Mouse (Mus musculus): ENCODE results near the gene Cog5. TPM values are rescaled to one million over a fixed set of nuclear protein-coding genes. Genes with fewer than 3 reads are reported as not detected.

Gene Cog5
- polyA plus RNA-seq, 1 experiment from 2014 or later = 27.3 TPM

DNA sequence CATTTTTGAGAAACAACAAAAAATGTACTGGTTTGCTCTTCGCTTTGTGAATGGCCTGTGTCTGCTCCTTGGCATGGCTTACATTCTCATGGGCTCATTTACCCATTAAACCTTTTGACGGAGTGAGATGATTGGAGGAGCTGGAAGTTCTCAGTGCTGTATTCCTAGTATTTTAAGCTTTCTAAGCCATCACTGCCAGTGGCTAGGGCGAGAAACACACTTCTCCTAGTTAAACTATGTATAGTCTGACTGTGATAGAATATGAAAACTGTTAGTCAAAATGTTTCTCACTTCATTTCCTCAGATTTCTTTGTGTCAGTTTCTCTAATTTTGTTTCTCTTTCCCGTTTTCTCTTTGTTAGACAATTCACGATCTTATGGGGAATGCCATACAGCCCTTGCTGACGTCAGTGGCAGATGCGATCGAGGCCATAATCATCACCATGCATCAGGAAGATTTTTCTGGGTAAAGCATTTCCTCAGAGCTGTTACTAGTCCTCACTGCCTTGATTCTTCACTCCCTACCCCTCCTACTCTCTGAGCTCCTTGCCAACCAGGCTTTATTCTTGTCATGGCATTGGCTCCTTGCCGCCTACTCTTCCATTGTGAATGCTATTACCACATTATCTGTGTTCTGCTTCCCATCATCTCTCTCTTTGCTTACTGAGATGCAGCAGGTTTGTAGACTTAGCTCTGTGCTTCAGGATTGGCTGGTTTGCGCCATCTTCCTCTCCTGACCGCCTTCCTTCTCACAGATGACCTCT is 231.4 kb downstream of the Cog5 start:
- H3K4me1 ChIP-seq (ENCODE audit: control insufficient read depth, insufficient read depth, low read length) = peaks cover 5% of the 10 kb centered on the region; the same call in 1 of the 2 replicates
- H3K27ac ChIP-seq (ENCODE audit: low read length) = no peak overlapping the region
- H3K4me3 ChIP-seq (ENCODE audit: low read depth, low read length) = no peak overlapping the region
- no peak overlapping the region for H3K4me2 ChIP-seq (ENCODE audit: low read length)
- ATAC-seq = no peak
- 96% methylated on average over 11 of the region's 11 CpGs for WGBS
- no peak overlapping the region for H3K9ac ChIP-seq (ENCODE audit: low read depth, low read length)
- 0 out of 2 replicates have a peak, but pooled peaks cover 3% of the 10 kb centered on the region for H3K36me3 ChIP-seq (ENCODE audit: control insufficient read depth, insufficient read depth, low read length)
- no peaks in the 10 kb centered on the region for H3K9me3 ChIP-seq (replicated peaks; ENCODE audit: control insufficient read depth, low read length, poor library complexity, severe bottlenecking)
- H3K27me3 ChIP-seq (ENCODE audit: control insufficient read depth, insufficient read depth, low read depth, low read length) = no peaks in the 10 kb centered on the region

DNA sequence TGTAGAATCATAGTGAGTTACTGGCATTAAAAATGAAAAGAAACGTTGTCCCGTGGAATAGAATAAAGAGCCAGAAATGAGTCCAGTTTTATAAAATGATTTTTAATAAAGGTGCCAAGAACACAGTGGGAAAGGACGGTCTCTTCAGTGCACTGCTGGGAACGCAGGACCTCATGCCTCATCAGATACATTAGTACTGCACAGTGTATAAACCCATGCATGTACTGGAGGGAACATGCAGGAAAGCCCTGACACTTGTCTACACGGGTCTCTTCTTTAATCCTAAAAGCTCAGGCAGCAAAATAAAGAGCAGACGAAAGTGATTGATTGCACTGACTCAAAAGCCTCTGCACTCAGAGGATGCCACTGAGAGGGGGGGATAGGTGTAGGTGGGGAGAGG is 236.0 kb downstream of the Cog5 start:
- Histone ChIP-seq H3K27ac (ENCODE audit: low read length) (no peak overlapping the region), H3K9me3 (replicated peaks; ENCODE audit: control insufficient read depth, low read length, poor library complexity, severe bottlenecking) (no peaks in the 10 kb centered on the region), H3K4me2 (ENCODE audit: low read length) (no peak overlapping the region), H3K4me1 (ENCODE audit: control insufficient read depth, insufficient read depth, low read length) (peaks cover 14% of the 10 kb centered on the region), H3K36me3 (ENCODE audit: control insufficient read depth, insufficient read depth, low read length) (0 out of 2 replicates have a peak, but pooled peaks cover 3% of the 10 kb centered on the region), H3K27me3 (ENCODE audit: control insufficient read depth, insufficient read depth, low read depth, low read length) (no peaks in the 10 kb centered on the region), H3K9ac (ENCODE audit: low read depth, low read length) (no peak overlapping the region), H3K4me3 (ENCODE audit: low read depth, low read length) (no peak overlapping the region)
- 0 out of 2 replicates have a peak, but pooled peaks have one; percentile 55 for ATAC-seq
- WGBS = 52% methylated on average over 6 of the region's 6 CpGs

DNA sequence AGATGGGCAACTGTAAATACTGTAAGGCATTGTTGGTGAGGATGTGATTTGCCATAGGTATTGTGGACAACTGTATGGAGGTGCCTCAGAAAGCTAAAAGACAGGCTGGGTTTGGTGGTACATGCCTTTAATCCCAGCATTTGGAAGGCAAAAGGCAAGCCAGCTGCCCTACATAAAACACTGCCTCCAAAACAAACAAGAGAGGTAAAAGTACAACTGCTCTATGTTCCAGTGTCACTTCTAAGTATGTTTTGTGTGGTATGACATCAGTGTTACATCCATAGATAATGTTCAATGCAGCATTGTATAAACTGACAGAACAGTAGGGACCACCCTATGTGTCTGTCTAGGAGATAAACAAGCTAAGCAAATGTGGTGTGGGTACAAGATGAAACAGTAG is 237.4 kb downstream of the Cog5 start:
- H3K9me3 ChIP-seq (replicated peaks; ENCODE audit: control insufficient read depth, low read length, poor library complexity, severe bottlenecking) = no peaks in the 10 kb centered on the region
- H3K36me3 ChIP-seq (ENCODE audit: control insufficient read depth, insufficient read depth, low read length) = no peaks in the 10 kb centered on the region
- no peak overlapping the region for H3K9ac ChIP-seq (ENCODE audit: low read depth, low read length)
- H3K4me1 ChIP-seq (ENCODE audit: control insufficient read depth, insufficient read depth, low read length) = peaks cover 26% of the 10 kb centered on the region
- no peak overlapping the region for H3K4me3 ChIP-seq (ENCODE audit: low read depth, low read length)
- no peak for ATAC-seq
- no peaks in the 10 kb centered on the region for H3K27me3 ChIP-seq (ENCODE audit: control insufficient read depth, insufficient read depth, low read depth, low read length)
- no peak overlapping the region for H3K4me2 ChIP-seq (ENCODE audit: low read length)
- no peak overlapping the region for H3K27ac ChIP-seq (ENCODE audit: low read length)

DNA sequence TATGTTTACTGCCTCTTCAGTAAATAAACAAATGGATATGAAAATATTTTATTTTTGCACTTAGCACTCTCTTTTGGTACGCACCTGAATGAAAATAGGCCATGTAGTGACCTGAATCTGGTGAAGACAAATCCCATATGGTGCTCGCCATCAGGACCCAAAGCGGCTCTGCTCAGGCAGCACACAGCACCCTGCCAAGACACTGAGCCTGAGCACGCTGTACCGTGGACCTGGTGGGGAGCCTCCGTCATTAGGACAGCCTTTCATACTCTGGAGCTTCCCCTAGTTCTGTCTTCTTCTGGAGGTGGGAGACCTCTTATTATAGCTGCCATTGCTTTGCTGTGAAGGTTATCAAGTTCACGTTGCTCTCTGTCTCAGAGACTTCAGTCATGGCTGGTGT is 238.1 kb downstream of the Cog5 start:
- ATAC-seq = no peak
- 92% methylated on average over 7 of the region's 7 CpGs for WGBS
- no peak overlapping the region for H3K27ac ChIP-seq (ENCODE audit: low read length)
- no peaks in the 10 kb centered on the region for H3K36me3 ChIP-seq (ENCODE audit: control insufficient read depth, insufficient read depth, low read length)
- no peaks in the 10 kb centered on the region for H3K27me3 ChIP-seq (ENCODE audit: control insufficient read depth, insufficient read depth, low read depth, low read length)
- no peaks in the 10 kb centered on the region for H3K9me3 ChIP-seq (replicated peaks; ENCODE audit: control insufficient read depth, low read length, poor library complexity, severe bottlenecking)
- H3K4me1 ChIP-seq (ENCODE audit: control insufficient read depth, insufficient read depth, low read length) = peaks cover 32% of the 10 kb centered on the region
- H3K4me3 ChIP-seq (ENCODE audit: low read depth, low read length) = no peak overlapping the region
- no peak overlapping the region for H3K4me2 ChIP-seq (ENCODE audit: low read length)
- H3K9ac ChIP-seq (ENCODE audit: low read depth, low read length) = no peak overlapping the region

DNA sequence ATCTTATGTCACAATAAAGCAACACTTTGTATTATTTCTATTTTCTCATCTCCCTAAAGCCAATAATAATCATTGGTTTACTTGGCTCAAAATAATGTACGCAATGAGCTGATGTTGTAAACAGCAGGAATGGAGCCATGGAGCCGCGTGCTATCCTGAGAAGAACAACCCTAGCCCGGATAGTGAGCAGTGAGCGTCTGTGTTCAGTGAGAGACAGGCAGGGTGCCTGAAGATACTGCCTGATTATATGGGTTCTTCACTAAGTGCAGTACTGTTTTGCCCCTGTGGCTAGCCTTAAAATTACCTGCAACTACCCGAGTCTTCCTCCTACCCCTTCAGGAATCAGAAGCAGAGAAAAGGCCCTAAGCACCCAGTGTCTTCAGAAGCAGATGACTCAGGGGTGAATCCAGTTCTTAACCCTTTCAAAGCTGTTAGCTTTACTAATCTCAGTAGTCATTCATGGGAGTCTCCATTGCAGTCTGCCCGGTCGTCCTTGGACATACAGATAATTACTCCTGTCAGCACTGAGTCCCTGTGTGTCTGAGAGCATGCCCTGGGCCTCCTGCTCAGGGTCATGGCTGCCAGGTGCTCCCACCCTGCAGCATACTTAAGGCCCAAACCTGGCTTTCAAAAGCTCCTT is 240.5 kb downstream of the Cog5 start:
- peak; percentile 66; the same call in 1 of the 2 replicates for ATAC-seq
- Histone ChIP-seq H3K27ac (ENCODE audit: low read length) (peak overlapping the region; percentile 47; the same call in 1 of the 2 replicates), H3K4me1 (ENCODE audit: control insufficient read depth, insufficient read depth, low read length) (peaks cover 28% of the 10 kb centered on the region), H3K4me2 (ENCODE audit: low read length) (no peak overlapping the region), H3K27me3 (ENCODE audit: control insufficient read depth, insufficient read depth, low read depth, low read length) (no peaks in the 10 kb centered on the region), H3K36me3 (ENCODE audit: control insufficient read depth, insufficient read depth, low read length) (no peaks in the 10 kb centered on the region), H3K4me3 (ENCODE audit: low read depth, low read length) (no peak overlapping the region), H3K9me3 (replicated peaks; ENCODE audit: control insufficient read depth, low read length, poor library complexity, severe bottlenecking) (no peaks in the 10 kb centered on the region), H3K9ac (ENCODE audit: low read depth, low read length) (no peak overlapping the region)
- WGBS = 26% methylated on average over 8 of the region's 8 CpGs

DNA sequence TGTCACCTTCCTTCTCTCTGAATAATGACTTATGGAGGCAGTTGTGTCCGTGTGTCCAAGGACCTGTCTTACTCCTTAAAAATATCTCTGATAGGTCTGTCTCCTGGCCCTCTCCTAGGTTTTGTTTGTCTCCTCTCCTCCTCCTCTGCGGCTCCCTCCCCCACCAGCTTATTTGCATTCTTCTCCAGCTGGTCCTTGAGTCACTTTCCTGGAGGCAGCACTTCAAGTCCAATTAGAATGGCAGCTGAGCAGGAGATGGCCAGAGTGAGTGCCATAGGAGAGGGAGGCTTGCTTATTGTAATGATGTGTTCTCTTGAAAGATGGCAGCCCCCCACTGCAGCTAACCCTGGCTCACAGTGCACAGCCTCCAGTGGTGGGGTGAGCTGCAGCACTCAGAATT is 241.2 kb downstream of the Cog5 start:
- H3K27me3 ChIP-seq (ENCODE audit: control insufficient read depth, insufficient read depth, low read depth, low read length) = no peaks in the 10 kb centered on the region
- H3K36me3 ChIP-seq (ENCODE audit: control insufficient read depth, insufficient read depth, low read length) = no peaks in the 10 kb centered on the region
- no peak overlapping the region for H3K4me3 ChIP-seq (ENCODE audit: low read depth, low read length)
- no peak overlapping the region for H3K9ac ChIP-seq (ENCODE audit: low read depth, low read length)
- H3K4me2 ChIP-seq (ENCODE audit: low read length) = no peak overlapping the region
- peak; percentile 78 for ATAC-seq
- 4% methylated on average over 2 of the region's 2 CpGs for WGBS
- no peaks in the 10 kb centered on the region for H3K9me3 ChIP-seq (replicated peaks; ENCODE audit: control insufficient read depth, low read length, poor library complexity, severe bottlenecking)
- peak overlapping the region; percentile 23; the same call in 1 of the 2 replicates for H3K27ac ChIP-seq (ENCODE audit: low read length)
- H3K4me1 ChIP-seq (ENCODE audit: control insufficient read depth, insufficient read depth, low read length) = peaks cover 27% of the 10 kb centered on the region

DNA sequence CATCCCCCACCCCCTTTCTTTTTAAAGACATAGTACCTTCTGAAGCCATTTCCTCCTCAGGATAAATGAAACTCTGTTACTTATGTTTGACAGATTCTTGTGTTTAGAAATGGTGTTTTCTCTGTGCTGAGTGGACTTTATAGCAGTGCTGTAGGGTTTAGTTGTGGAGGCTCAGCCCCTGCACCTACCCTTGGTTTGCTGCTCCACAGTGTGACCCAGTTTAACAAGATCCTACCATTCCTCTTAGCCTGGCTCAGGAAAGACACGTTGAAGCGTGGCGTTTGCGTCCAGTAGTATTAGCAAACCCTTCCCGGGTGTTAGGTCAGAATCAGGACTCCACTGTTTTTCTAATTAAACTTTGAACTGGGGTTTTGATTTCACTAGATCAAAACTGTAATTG is 241.6 kb downstream of the Cog5 start:
- Histone ChIP-seq H3K36me3 (ENCODE audit: control insufficient read depth, insufficient read depth, low read length) (no peaks in the 10 kb centered on the region), H3K4me3 (ENCODE audit: low read depth, low read length) (no peak overlapping the region), H3K27ac (ENCODE audit: low read length) (no peak overlapping the region), H3K9me3 (replicated peaks; ENCODE audit: control insufficient read depth, low read length, poor library complexity, severe bottlenecking) (no peaks in the 10 kb centered on the region), H3K4me2 (ENCODE audit: low read length) (no peak overlapping the region), H3K4me1 (ENCODE audit: control insufficient read depth, insufficient read depth, low read length) (peaks cover 27% of the 10 kb centered on the region), H3K27me3 (ENCODE audit: control insufficient read depth, insufficient read depth, low read depth, low read length) (no peaks in the 10 kb centered on the region), H3K9ac (ENCODE audit: low read depth, low read length) (no peak overlapping the region)
- WGBS = 16% methylated on average over 5 of the region's 5 CpGs
- ATAC-seq = peak; percentile 14

DNA sequence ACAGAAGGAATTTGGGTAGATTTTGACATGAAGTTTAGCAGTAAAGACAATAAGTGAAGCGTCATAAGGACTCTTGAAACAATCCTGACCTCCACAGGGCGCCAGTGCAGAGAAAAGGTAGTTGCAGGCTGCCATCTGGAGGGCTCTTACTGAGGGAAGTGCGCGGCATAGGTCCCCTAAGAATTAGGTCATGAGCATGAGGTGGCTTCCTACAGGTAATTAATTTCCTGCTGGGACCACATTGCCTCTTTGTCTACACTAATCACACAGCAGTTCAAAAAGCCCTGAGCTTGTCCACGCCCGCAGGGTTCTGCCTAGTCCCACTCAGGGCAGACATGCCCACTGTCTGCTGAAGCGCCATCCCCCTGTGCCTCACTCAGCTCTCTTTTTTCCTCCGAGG is 242.3 kb downstream of the Cog5 start:
- no peak overlapping the region for H3K4me3 ChIP-seq (ENCODE audit: low read depth, low read length)
- H3K27me3 ChIP-seq (ENCODE audit: control insufficient read depth, insufficient read depth, low read depth, low read length) = no peaks in the 10 kb centered on the region
- peaks cover 27% of the 10 kb centered on the region for H3K4me1 ChIP-seq (ENCODE audit: control insufficient read depth, insufficient read depth, low read length)
- 18% methylated on average over 8 of the region's 8 CpGs for WGBS
- no peaks in the 10 kb centered on the region for H3K36me3 ChIP-seq (ENCODE audit: control insufficient read depth, insufficient read depth, low read length)
- no peak overlapping the region for H3K4me2 ChIP-seq (ENCODE audit: low read length)
- no peaks in the 10 kb centered on the region for H3K9me3 ChIP-seq (replicated peaks; ENCODE audit: control insufficient read depth, low read length, poor library complexity, severe bottlenecking)
- no peak overlapping the region for H3K9ac ChIP-seq (ENCODE audit: low read depth, low read length)
- H3K27ac ChIP-seq (ENCODE audit: low read length) = peak overlapping the region; percentile 69; the same call in 1 of the 2 replicates
- peak; percentile 61 for ATAC-seq

DNA sequence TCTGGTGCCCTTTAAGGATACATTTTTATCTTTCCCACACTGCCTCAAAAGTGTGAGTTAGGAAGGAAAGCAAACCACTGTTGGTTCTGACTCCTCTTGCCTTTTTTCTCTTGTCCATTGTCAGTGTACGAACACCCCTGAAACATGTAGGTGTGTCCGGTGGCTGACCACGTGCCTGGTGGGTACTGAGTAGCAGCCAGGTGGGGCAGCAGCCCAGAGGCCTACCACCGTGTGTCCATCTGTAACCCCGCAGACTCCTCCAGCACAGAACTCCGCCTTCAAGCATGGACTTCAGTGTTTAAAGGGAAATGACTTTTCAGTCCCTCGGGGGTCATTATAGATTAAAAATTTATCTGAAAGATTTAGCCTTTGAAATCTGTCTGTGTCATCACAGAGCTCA is 242.8 kb downstream of the Cog5 start:
- peak overlapping the region; percentile 69; the same call in 1 of the 2 replicates for H3K27ac ChIP-seq (ENCODE audit: low read length)
- H3K27me3 ChIP-seq (ENCODE audit: control insufficient read depth, insufficient read depth, low read depth, low read length) = no peaks in the 10 kb centered on the region
- H3K9me3 ChIP-seq (replicated peaks; ENCODE audit: control insufficient read depth, low read length, poor library complexity, severe bottlenecking) = no peaks in the 10 kb centered on the region
- peaks cover 27% of the 10 kb centered on the region for H3K4me1 ChIP-seq (ENCODE audit: control insufficient read depth, insufficient read depth, low read length)
- 51% methylated on average over 7 of the region's 7 CpGs for WGBS
- H3K4me3 ChIP-seq (ENCODE audit: low read depth, low read length) = no peak overlapping the region
- H3K9ac ChIP-seq (ENCODE audit: low read depth, low read length) = no peak overlapping the region
- ATAC-seq = no peak; the same call in 1 of the 2 replicates
- H3K4me2 ChIP-seq (ENCODE audit: low read length) = no peak overlapping the region
- no peaks in the 10 kb centered on the region for H3K36me3 ChIP-seq (ENCODE audit: control insufficient read depth, insufficient read depth, low read length)

All from midbrain, embryonic 16.5 days (tissue).